In genomic region chr11:90249701-90250141, GRCm38 (mm10) we compare ENCODE assay signal across 8 mouse cellular contexts. TPM values are rescaled to one million over a fixed set of nuclear protein-coding genes. Genes with fewer than 3 reads are reported as not detected.
A peak's percentile ranks its signal among the peaks of the same experiment; 100 is the strongest.
DNase-seq lines count a peak whose midpoint lies in the region; ATAC-seq and TF ChIP-seq lines count a peak whose summit lies in the region.

No protein-coding gene starts in this region.

- H3K9me3 ChIP-seq in erythroblast, embryonic 14.5 days (ENCODE audit: control insufficient read depth, low read length) = no peaks in the 10 kb centered on the region
- H3K9me3 ChIP-seq in hindbrain, postnatal 0 days (ENCODE audit: low read length) = no peaks in the 10 kb centered on the region
- H3K9me3 ChIP-seq in midbrain, embryonic 16.5 days (replicated peaks; ENCODE audit: control insufficient read depth, low read length, poor library complexity, severe bottlenecking) = no peaks in the 10 kb centered on the region

- TF ChIP-seq CTCF in hindbrain, postnatal 0 days (IDR thresholded peaks at IDR 0.05; ENCODE audit: low read depth) = no peak

- ATAC-seq in erythroblast, adult 5-6 weeks (replicated peaks; ENCODE audit: low FRiP score, poor library complexity, severe bottlenecking) = no peak
- ATAC-seq in hindbrain, postnatal 0 days = no peak
- ATAC-seq in midbrain, embryonic 16.5 days = peak; percentile 66

- H3K27me3 ChIP-seq in erythroblast, embryonic 14.5 days (ENCODE audit: control insufficient read depth) = peaks cover 7% of the 10 kb centered on the region; the same call in 1 of the 2 replicates
- H3K27me3 ChIP-seq in hindbrain, postnatal 0 days (ENCODE audit: insufficient read depth, low read length) = no peaks in the 10 kb centered on the region
- no peaks in the 10 kb centered on the region for H3K27me3 ChIP-seq in midbrain, embryonic 16.5 days (ENCODE audit: control insufficient read depth, insufficient read depth, low read depth, low read length)

- H3K9ac ChIP-seq in hindbrain, postnatal 0 days (replicated peaks; ENCODE audit: low read length) = peak overlapping the region; percentile 79
- H3K9ac ChIP-seq in midbrain, embryonic 16.5 days (ENCODE audit: low read depth, low read length) = peak overlapping the region; percentile 96

- peaks cover 24% of the 10 kb centered on the region for H3K4me1 ChIP-seq in erythroblast, embryonic 14.5 days (ENCODE audit: control insufficient read depth)
- peaks cover 9% of the 10 kb centered on the region for H3K4me1 ChIP-seq in hindbrain, postnatal 0 days (ENCODE audit: insufficient read depth, low read length)
- peaks cover 29% of the 10 kb centered on the region for H3K4me1 ChIP-seq in midbrain, embryonic 16.5 days (ENCODE audit: control insufficient read depth, insufficient read depth, low read length)

- H3K36me3 ChIP-seq in erythroblast, embryonic 14.5 days (ENCODE audit: control insufficient read depth) = no peaks in the 10 kb centered on the region
- H3K36me3 ChIP-seq in hindbrain, postnatal 0 days (ENCODE audit: insufficient read depth, low read length) = no peaks in the 10 kb centered on the region
- H3K36me3 ChIP-seq in midbrain, embryonic 16.5 days (ENCODE audit: control insufficient read depth, insufficient read depth, low read length) = no peaks in the 10 kb centered on the region

- peak overlapping the region; percentile 72 for H3K4me3 ChIP-seq in erythroblast, embryonic 14.5 days (replicated peaks)
- H3K4me3 ChIP-seq in hindbrain, postnatal 0 days (ENCODE audit: low read length) = peak overlapping the region; percentile 79
- H3K4me3 ChIP-seq in midbrain, embryonic 16.5 days (ENCODE audit: low read depth, low read length) = peak overlapping the region; percentile 87

- peak overlapping the region; percentile 96 for H3K4me2 ChIP-seq in hindbrain, postnatal 0 days (ENCODE audit: low read depth, low read length)
- peak overlapping the region; percentile 80 for H3K4me2 ChIP-seq in midbrain, embryonic 16.5 days (ENCODE audit: low read length)

- WGBS in hindbrain, postnatal 0 days = under 1% methylated on average over 22 of the region's 22 CpGs
- WGBS in midbrain, embryonic 16.5 days = under 1% methylated on average over 22 of the region's 22 CpGs

- DNase-seq in 416B (ENCODE audit: low read depth) = peak; percentile 47
- DNase-seq in c-Kit-positive CD71-positive TER-119-negative erythroid progenitor cells, embryonic 14.5 days (ENCODE audit: low read depth) = peak; percentile 19
- DNase-seq in hindbrain, postnatal 0 days (ENCODE audit: low spot score) = no peak
- no peak for DNase-seq in spleen, postnatal 14 days (ENCODE audit: low spot score in 2 of 2)
- no peak for DNase-seq in yolk sac, embryonic 10.5 days (ENCODE audit: low spot score)

- peak overlapping the region; percentile 87 for H3K27ac ChIP-seq in hindbrain, postnatal 0 days
- H3K27ac ChIP-seq in midbrain, embryonic 16.5 days (ENCODE audit: low read length) = peak overlapping the region; percentile 91

RNA-seq across cellular contexts. Expression of gene Mmd, which starts 0.5 kb away (rescaled TPM):
- 0.04 TPM in 2 replicates for polyA plus RNA-seq in erythroblast, embryonic 14.5 days (2012)
- 5.6 and 6.7 TPM in 2 replicates for total RNA-seq in erythroblast, adult 5-6 weeks (2015; ENCODE audit: low replicate concordance)
- 1.8 and 2.6 TPM in 2 replicates for total RNA-seq in erythroblast, adult 5-6 weeks (2017; ENCODE audit: low replicate concordance)
- 200 and 229 TPM in 2 replicates for total RNA-seq in hindbrain, postnatal 0 days (2014; rRNA removed)
- 97.2 and 101 TPM in 2 replicates for polyA plus RNA-seq in hindbrain, postnatal 0 days (2015; fragmentation: Nextera tagmentation; extraction: Ambion mirVana)
- 139 and 148 TPM in 2 replicates for polyA plus RNA-seq in midbrain, embryonic 16.5 days (2015; fragmentation: Nextera tagmentation; extraction: Ambion mirVana)

Comparison
In these comparisons a context has a peak if more than half of its experiments do, and no peak if none do; other contexts are left out.
1. DNase-seq: peak in 416B (single experiment) and c-Kit-positive CD71-positive TER-119-negative erythroid progenitor cells, embryonic 14.5 days (single experiment); none in hindbrain, postnatal 0 days (single experiment), spleen, postnatal 14 days (0 of 2) and yolk sac, embryonic 10.5 days (single experiment).
2. RNA of gene Mmd, which starts 0.5 kb away (polyA plus RNA-seq): 139 to 148 TPM in midbrain, embryonic 16.5 days and 97.2 to 101 TPM in hindbrain, postnatal 0 days; 0.04 TPM in erythroblast, embryonic 14.5 days; every median in the first group is over 10 times any median in the second.
3. Peak in every context shown above with its lines, with median percentiles within 50 percentile points of each other: H3K4me3 ChIP-seq.